Mouse (Mus musculus) neural tube, embryonic 14.5 days (tissue): Measurements from ENCODE around the gene Bves. TPM values are rescaled to one million over a fixed set of nuclear protein-coding genes. Genes with fewer than 3 reads are reported as not detected.
"Not testable (repeated sequence)": the region's sequence is repeated elsewhere in the genome, so short reads cannot be mapped to it uniquely, and the experiment has no call there.

ENCODE experiments used
- ATAC-seq: fragments of 200-750 bp; cut with Nextera tagmentation; 2 replicates; pipeline ENCODE4 v1.8.0; 2017; ENCODE audit warnings: low read depth, mild to moderate bottlenecking, moderate TSS enrichment, moderate library complexity
- H3K27ac ChIP-seq: fragments of 300-500 bp; sonication (generic); 2 replicates; pipeline ENCODE4 v1.5.1; 2014; ENCODE audit warnings: low read depth, mild to moderate bottlenecking, control low read depth, low read length, moderate library complexity, mixed read lengths
- H3K27me3 ChIP-seq: fragments of 300-500 bp; sonication (generic); 2 replicates; pipeline ENCODE4 v1.6.1; 2014; ENCODE audit warnings: low read length; ENCODE audit not compliant: control insufficient read depth, insufficient read depth
- H3K36me3 ChIP-seq: fragments of 300-500 bp; sonication (generic); 2 replicates; pipeline ENCODE4 v1.6.1; 2014; ENCODE audit warnings: low read length, mixed read lengths; ENCODE audit not compliant: control insufficient read depth, insufficient read depth
- H3K4me1 ChIP-seq: fragments of 300-500 bp; sonication (generic); 2 replicates; pipeline ENCODE4 v1.6.1; 2014; ENCODE audit warnings: low read length; ENCODE audit not compliant: control insufficient read depth, insufficient read depth
- H3K4me2 ChIP-seq: fragments of 300-500 bp; sonication (generic); 2 replicates; pipeline ENCODE4 v1.6.1; 2014; ENCODE audit warnings: mild to moderate bottlenecking, low read depth, low read length, control low read depth
- H3K4me3 ChIP-seq: fragments of 300-500 bp; sonication (generic); 2 replicates; pipeline ENCODE4 v1.5.1; 2014; ENCODE audit warnings: low read depth, low read length, control low read depth, mixed read lengths
- H3K9ac ChIP-seq: fragments of 300-500 bp; sonication (generic); replicated peaks from 2 replicates; pipeline ENCODE4 v1.6.1; 2014; ENCODE audit warnings: low read depth, mild to moderate bottlenecking, control low read depth, low read length, mixed read lengths
- H3K9me3 ChIP-seq: fragments of 300-500 bp; sonication (generic); 2 replicates; pipeline ENCODE4 v1.6.1; 2016; ENCODE audit warnings: low read length; ENCODE audit not compliant: control insufficient read depth
- WGBS: fragments of 180-500 bp; shearing (Covaris S2); extraction: QIAGEN DNeasy Blood & Tissue Kit; methylation state at CpG from one replicate; pipeline ENCODE4 v1.1.7; 2014; 5-methylcytosine and 5-hydroxymethylcytosine counted together
- polyA plus RNA-seq: library from polyadenylated mRNA; unstranded; fragments of >200 nt; fragmentation: Nextera tagmentation; extraction: Ambion mirVana; gene quantifications from 2 replicates; pipeline ENCODE4 v1.2.1, GENCODE M21; 2014

Bves gene
- polyA plus RNA-seq, 1 experiment from 2014 or later, result 2.4 TPM

DNA sequence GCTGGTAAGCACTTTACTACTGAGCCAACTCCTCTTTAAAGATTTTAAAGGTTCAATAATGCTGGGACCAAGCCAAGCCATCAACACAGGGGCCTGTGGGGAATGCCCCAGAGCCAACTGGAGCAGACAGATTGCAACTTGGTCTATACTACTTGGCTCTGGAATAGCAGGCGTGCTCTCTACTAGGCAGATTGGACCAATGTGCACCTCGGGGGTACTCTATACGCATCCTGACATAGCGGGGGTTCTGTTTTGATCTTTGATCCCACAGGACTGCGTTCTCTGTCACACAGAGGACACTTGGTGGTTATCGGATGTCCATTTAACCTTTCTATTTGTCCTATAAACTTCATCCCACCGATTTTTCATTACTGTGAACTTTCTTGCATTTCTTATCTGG lies 647 bp upstream of the Bves start:
- no peak overlapping the region for H3K27ac ChIP-seq
- H3K4me1 ChIP-seq, result no peaks in the 10 kb centered on the region
- H3K9me3 ChIP-seq, result no peaks in the 10 kb centered on the region
- peak overlapping the region; percentile 82 for H3K4me2 ChIP-seq
- H3K4me3 ChIP-seq, result peak overlapping the region; percentile 67
- 24% methylated on average over 7 of the region's 7 CpGs for WGBS
- 0 out of 2 replicates have a peak, but pooled peaks cover 5% of the 10 kb centered on the region for H3K27me3 ChIP-seq
- H3K36me3 ChIP-seq, result no peaks in the 10 kb centered on the region
- no peak overlapping the region for H3K9ac ChIP-seq
- ATAC-seq, result peak; percentile 65; the same call in 1 of the 2 replicates

DNA sequence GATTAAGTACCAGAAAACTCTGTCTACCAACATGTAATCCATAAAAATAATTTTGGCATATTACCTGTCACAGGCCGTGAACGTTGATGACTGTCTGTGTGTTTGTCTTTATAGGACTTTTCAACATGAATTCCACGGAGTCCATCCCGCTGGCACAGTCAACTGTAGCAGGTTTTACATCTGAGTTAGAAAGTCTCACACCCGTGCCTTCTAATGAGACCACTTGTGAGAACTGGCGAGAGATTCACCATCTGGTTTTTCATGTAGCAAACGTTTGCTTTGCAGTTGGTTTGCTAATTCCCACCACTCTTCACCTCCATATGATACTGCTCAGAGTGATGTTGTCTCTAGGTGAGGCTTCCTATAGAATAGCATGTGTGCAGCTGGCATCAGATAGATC lies 3.5 kb downstream of the Bves start:
- Histone ChIP-seq H3K4me2 (no peak overlapping the region), H3K4me1 (no peaks in the 10 kb centered on the region), H3K9me3 (no peaks in the 10 kb centered on the region), H3K36me3 (no peaks in the 10 kb centered on the region), H3K27me3 (0 out of 2 replicates have a peak, but pooled peaks cover 5% of the 10 kb centered on the region), H3K4me3 (no peak overlapping the region), H3K9ac (no peak overlapping the region), H3K27ac (no peak overlapping the region)
- WGBS, result 77% methylated on average over 7 of the region's 7 CpGs
- ATAC-seq, result no peak

DNA sequence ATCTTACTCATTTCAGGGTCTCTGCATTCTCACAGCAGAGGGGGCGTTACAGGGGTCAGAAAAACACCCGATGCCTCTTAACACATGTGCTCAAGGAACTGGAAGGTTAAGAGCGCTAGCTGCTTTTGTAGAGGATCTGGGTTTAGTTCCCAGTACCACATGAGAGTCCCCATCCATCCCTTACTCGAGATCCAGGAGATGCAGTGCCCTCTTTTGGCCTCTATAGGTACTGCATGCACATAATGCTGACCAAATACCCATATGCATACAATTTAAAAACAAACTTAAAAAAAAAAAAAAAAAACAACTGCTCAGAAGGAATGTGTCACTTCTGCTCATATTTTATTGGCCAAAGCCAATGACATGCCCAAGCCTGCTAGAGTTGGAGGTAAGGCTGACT lies 8.8 kb downstream of the Bves start:
- Histone ChIP-seq H3K27ac (no peak overlapping the region), H3K9ac (no peak overlapping the region), H3K4me1 (no peaks in the 10 kb centered on the region), H3K36me3 (no peaks in the 10 kb centered on the region), H3K27me3 (no peaks in the 10 kb centered on the region), H3K4me2 (no peak overlapping the region), H3K9me3 (no peaks in the 10 kb centered on the region), H3K4me3 (no peak overlapping the region)
- WGBS, result 86% methylated on average over 4 of the region's 4 CpGs
- ATAC-seq, result no peak

- Histone ChIP-seq H3K4me2 (no peak overlapping the region), H3K9ac (no peak overlapping the region), H3K27me3 (no peaks in the 10 kb centered on the region), H3K9me3 (no peaks in the 10 kb centered on the region), H3K4me1 (no peaks in the 10 kb centered on the region), H3K27ac (no peak overlapping the region), H3K4me3 (no peak overlapping the region), H3K36me3 (no peaks in the 10 kb centered on the region)
- 70% methylated on average over 9 of the region's 9 CpGs for WGBS
- no peak for ATAC-seq
These were observed 9.6 kb downstream of the Bves start for GRCm38 (mm10) chr10:45345217-45345616.

- ATAC-seq, H3K27ac ChIP-seq, H3K9me3 ChIP-seq, H3K4me1 ChIP-seq, H3K4me2 ChIP-seq, H3K27me3 ChIP-seq, H3K9ac ChIP-seq, H3K36me3 ChIP-seq, H3K4me3 ChIP-seq: not testable (repeated sequence)
- WGBS, result 85% methylated on average over 3 of the region's 3 CpGs
These were observed 12.6 kb downstream of the Bves start for GRCm38 (mm10) chr10:45348143-45348542.

GRCm38 (mm10) chr10:45356091-45356490 lies 20.5 kb downstream of the Bves start:
- H3K4me2 ChIP-seq, result no peak overlapping the region
- no peaks in the 10 kb centered on the region for H3K36me3 ChIP-seq
- no peaks in the 10 kb centered on the region for H3K27me3 ChIP-seq
- no peak overlapping the region for H3K27ac ChIP-seq
- H3K4me1 ChIP-seq, result no peaks in the 10 kb centered on the region
- no peaks in the 10 kb centered on the region for H3K9me3 ChIP-seq
- ATAC-seq, result no peak
- H3K9ac ChIP-seq, result no peak overlapping the region
- 90% methylated on average over 6 of the region's 6 CpGs for WGBS
- H3K4me3 ChIP-seq, result no peak overlapping the region

- no peaks in the 10 kb centered on the region for H3K27me3 ChIP-seq
- ATAC-seq, result no peak; the same call in 1 of the 2 replicates
- 61% methylated on average over 5 of the region's 5 CpGs for WGBS
- no peak overlapping the region for H3K4me3 ChIP-seq
- H3K4me2 ChIP-seq, result no peak overlapping the region
- no peaks in the 10 kb centered on the region for H3K36me3 ChIP-seq
- H3K4me1 ChIP-seq, result no peaks in the 10 kb centered on the region
- no peaks in the 10 kb centered on the region for H3K9me3 ChIP-seq
- no peak overlapping the region for H3K27ac ChIP-seq
- H3K9ac ChIP-seq, result no peak overlapping the region
These were observed 27.8 kb downstream of the Bves start for GRCm38 (mm10) chr10:45363396-45363795.

GRCm38 (mm10) chr10:45366987-45367705 lies 31.6 kb downstream of the Bves start:
- no peak for ATAC-seq
- Histone ChIP-seq H3K36me3 (no peaks in the 10 kb centered on the region), H3K27ac (no peak overlapping the region), H3K4me3 (no peak overlapping the region), H3K4me2 (no peak overlapping the region), H3K27me3 (no peaks in the 10 kb centered on the region), H3K9me3 (no peaks in the 10 kb centered on the region), H3K9ac (no peak overlapping the region), H3K4me1 (no peaks in the 10 kb centered on the region)
- WGBS, result 79% methylated on average over 17 of the region's 17 CpGs

DNA sequence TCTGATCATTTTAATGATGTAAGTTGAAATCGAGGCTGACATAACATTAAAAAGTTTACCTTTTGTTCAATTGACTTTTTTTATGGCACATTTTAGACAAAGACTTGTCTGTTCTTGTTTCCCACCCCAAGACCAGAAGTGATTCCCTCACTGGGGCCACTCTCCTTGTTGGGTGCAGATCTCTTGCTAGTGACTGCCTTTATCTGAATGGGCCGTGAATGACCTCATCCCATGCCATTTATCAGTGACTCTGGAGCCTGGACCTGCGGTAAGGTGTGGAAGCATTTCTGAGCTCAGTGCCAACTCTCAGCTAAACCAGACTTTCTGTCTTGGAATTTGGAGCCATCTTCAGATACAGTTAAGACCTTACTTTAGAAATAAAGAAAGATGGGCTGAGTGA lies 34.1 kb downstream of the Bves start:
- Histone ChIP-seq H3K9ac (no peak overlapping the region), H3K4me1 (no peaks in the 10 kb centered on the region), H3K27me3 (no peaks in the 10 kb centered on the region), H3K36me3 (no peaks in the 10 kb centered on the region), H3K4me2 (no peak overlapping the region), H3K27ac (no peak overlapping the region), H3K9me3 (no peaks in the 10 kb centered on the region), H3K4me3 (no peak overlapping the region)
- no peak for ATAC-seq
- 87% methylated on average over 3 of the region's 3 CpGs for WGBS
